Mouse (Mus musculus) liver, adult 2 months (tissue): Measurements from ENCODE around the gene Gpr143.

Experiments
- CTCF ChIP-seq: fragments of 200-500 bp; IDR thresholded peaks from 2 replicates; pipeline ENCODE4 v1.5.1; 2011; ENCODE audit warnings: low read depth, low read length, control low read depth
- POLR2A ChIP-seq: fragments of 200-500 bp; IDR thresholded peaks from 2 replicates; pipeline ENCODE4 v1.6.1; 2011; ENCODE audit warnings: low read length, control low read depth; ENCODE audit not compliant: insufficient read depth; ENCODE audit errors: extremely low read depth

DNA sequence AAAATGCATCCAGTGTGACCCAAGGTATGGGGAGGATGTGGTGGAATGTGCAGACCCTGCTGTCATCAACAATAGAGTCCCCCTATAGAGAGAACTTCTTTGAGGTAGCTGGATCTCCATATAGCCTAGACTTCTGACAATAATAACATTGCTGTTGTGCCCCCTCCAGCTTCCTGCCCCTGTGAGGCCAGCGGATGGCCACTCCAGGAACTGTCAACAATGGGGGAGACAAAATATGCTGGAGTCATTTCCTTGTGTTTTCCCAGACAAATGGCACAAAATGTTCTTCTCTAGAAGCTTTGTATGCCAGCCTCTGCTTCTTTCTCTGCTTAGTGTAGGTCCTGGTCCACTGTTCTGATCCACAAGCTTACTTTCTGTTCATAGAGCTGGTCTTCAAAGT is 6.4 kb downstream of the Gpr143 start:
- TF ChIP-seq CTCF: no peak
- TF ChIP-seq POLR2A: no peak
